Mouse (Mus musculus) common myeloid progenitor, adult 5-6 weeks (primary cell): ENCODE measurements at regions not wholly inside any gene's neighbourhood (a gene's known extent, or its start where the extent isn't known, plus 50 kb on each side); places are given as distances from the start of the nearest gene placed in this dataset.

Experiments
- ATAC-seq: replicated peaks from 2 replicates; pipeline ENCODE4 v1.8.0; 2016; ENCODE audit warnings: low read depth, mild to moderate bottlenecking, moderate TSS enrichment, inconsistent platforms; ENCODE audit not compliant: poor library complexity, severe bottlenecking

GRCm38 (mm10) chr4:122122739-122123138 is 500.8 kb upstream of the Gm12887 start:
- peak; percentile 79; the same call in 1 of the 2 replicates for ATAC-seq
